Mouse (Mus musculus) left cerebral cortex, adult 2 months (tissue): ENCODE results near the gene Chst11. TPM values are rescaled to one million over a fixed set of nuclear protein-coding genes. Genes with fewer than 3 reads are reported as not detected.

Experiments
- DNase-seq, 2 experiments: peaks; one replicate each; pipeline ENCODE4 v3.0.0; 2021 to 2022; ENCODE audit warnings: low spot score in 2 of 2, mixed read lengths in 1 of 2; ENCODE audit errors: extremely low spot score in 1 of 2
- H3K27ac ChIP-seq: fragments of 200-600 bp; 2 replicates; pipeline ENCODE4 v1.8.1; 2022
- H3K4me3 ChIP-seq: fragments of 200-600 bp; 2 replicates; pipeline ENCODE4 v1.8.1; 2022
- CTCF ChIP-seq: fragments of 200-600 bp; IDR thresholded peaks from 2 replicates; pipeline ENCODE4 v1.8.1; 2022; ENCODE audit warnings: antibody characterized with exemption, mild to moderate bottlenecking, moderate library complexity
- intact Hi-C: fragments of 180-260 bp; cut with DNase I; formaldehyde crosslinking; loops from one replicate; pipeline ENCODE4 v1.15.1; 2025
- total RNA-seq, 2 experiments: library from RNA; stranded (reverse); gene quantifications; 2 replicates each; pipeline ENCODE4 v1.2.3; 2021

Gene Chst11
- total RNA-seq, 2 experiments from 2014 or later, result 31.1 to 35.0 TPM

- H3K27ac ChIP-seq, result no peak overlapping the region
- DNase-seq, result no peak
- TF ChIP-seq CTCF, result no peak
- H3K4me3 ChIP-seq, result no peak overlapping the region
- intact Hi-C loops, result no loop called here
These were observed 80.9 kb downstream of the Chst11 start for GRCm38 (mm10) chr10:83066159-83066558.

GRCm38 (mm10) chr10:83067305-83067704, 82.0 kb downstream of the Chst11 start:
- intact Hi-C loops, result no loop called here
- TF ChIP-seq CTCF, result no peak
- no peak for DNase-seq

GRCm38 (mm10) chr10:83068466-83068865, 83.2 kb downstream of the Chst11 start:
- H3K4me3 ChIP-seq, result no peak overlapping the region
- TF ChIP-seq CTCF, result no peak
- DNase-seq, result no peak
- H3K27ac ChIP-seq, result no peak overlapping the region
- intact Hi-C loops, result no loop called here

More at GRCm38 (mm10) chr10:83067305-83067704, 82.0 kb downstream of the Chst11 start:
- Histone ChIP-seq H3K4me3 (no peak overlapping the region), H3K27ac (no peak overlapping the region)

- Histone ChIP-seq H3K4me3 (no peak overlapping the region), H3K27ac (no peak overlapping the region)
- intact Hi-C loops, result no loop called here
- TF ChIP-seq CTCF, result no peak
- DNase-seq, result no peak
These were observed 84.5 kb downstream of the Chst11 start for GRCm38 (mm10) chr10:83069791-83070190.

- TF ChIP-seq CTCF, result no peak
- peak in 1 of 2 experiments; percentile 39 for DNase-seq
- H3K27ac ChIP-seq, result no peak overlapping the region
- intact Hi-C loops, result no loop called here
- H3K4me3 ChIP-seq, result no peak overlapping the region
These were observed 86.7 kb downstream of the Chst11 start for GRCm38 (mm10) chr10:83071785-83072580.

- intact Hi-C loops, result no loop called here
- no peak for TF ChIP-seq CTCF
- no peak for DNase-seq
- no peak overlapping the region for H3K27ac ChIP-seq
- no peak overlapping the region for H3K4me3 ChIP-seq
These were observed 87.8 kb downstream of the Chst11 start for GRCm38 (mm10) chr10:83073119-83073518.

GRCm38 (mm10) chr10:83076816-83077215, 91.5 kb downstream of the Chst11 start:
- intact Hi-C loops, result no loop called here
- TF ChIP-seq CTCF, result no peak

GRCm38 (mm10) chr10:83078723-83079122, 93.4 kb downstream of the Chst11 start:
- no peak overlapping the region for H3K4me3 ChIP-seq
- no peak for TF ChIP-seq CTCF
- no peak for DNase-seq
- intact Hi-C loops, result no loop called here
- no peak overlapping the region for H3K27ac ChIP-seq

More at GRCm38 (mm10) chr10:83076816-83077215, 91.5 kb downstream of the Chst11 start:
- Histone ChIP-seq H3K27ac (no peak overlapping the region), H3K4me3 (no peak overlapping the region)
- no peak for DNase-seq

- intact Hi-C loops, result no loop called here
- no peak overlapping the region for H3K27ac ChIP-seq
- H3K4me3 ChIP-seq, result no peak overlapping the region
- no peak for TF ChIP-seq CTCF
- no peak for DNase-seq
These were observed 94.5 kb downstream of the Chst11 start for GRCm38 (mm10) chr10:83079755-83080154.

- no peak for DNase-seq
- no peak for TF ChIP-seq CTCF
- no peak overlapping the region for H3K27ac ChIP-seq
- H3K4me3 ChIP-seq, result no peak overlapping the region
- intact Hi-C loops, result no loop called here
These were observed 95.0 kb downstream of the Chst11 start for GRCm38 (mm10) chr10:83080275-83080741.

GRCm38 (mm10) chr10:83080930-83081329, 95.6 kb downstream of the Chst11 start:
- intact Hi-C loops, result no loop called here

GRCm38 (mm10) chr10:83083946-83084345, 98.6 kb downstream of the Chst11 start:
- Histone ChIP-seq H3K27ac (no peak overlapping the region), H3K4me3 (no peak overlapping the region)
- intact Hi-C loops, result no loop called here
- no peak for DNase-seq
- no peak for TF ChIP-seq CTCF

More at GRCm38 (mm10) chr10:83080930-83081329, 95.6 kb downstream of the Chst11 start:
- no peak for DNase-seq
- TF ChIP-seq CTCF, result no peak
- no peak overlapping the region for H3K27ac ChIP-seq
- no peak overlapping the region for H3K4me3 ChIP-seq

GRCm38 (mm10) chr10:83088318-83088717, 103.0 kb downstream of the Chst11 start:
- no peak overlapping the region for H3K27ac ChIP-seq

More at GRCm38 (mm10) chr10:83088318-83088717, 103.0 kb downstream of the Chst11 start:
- H3K4me3 ChIP-seq, result no peak overlapping the region
- no peak for TF ChIP-seq CTCF
- DNase-seq, result no peak
- intact Hi-C loops, result no loop called here
